Mouse (Mus musculus) erythroblast, embryonic 14.5 days (primary cell): ENCODE data around the gene Sox4. TPM values are rescaled to one million over a fixed set of nuclear protein-coding genes. Genes with fewer than 3 reads are reported as not detected.

Experiments used
- H3K27me3 ChIP-seq: 2 replicates; pipeline ENCODE4 v1.6.1; 2012; ENCODE audit warnings: inconsistent platforms; ENCODE audit not compliant: control insufficient read depth
- H3K36me3 ChIP-seq: 2 replicates; pipeline ENCODE4 v1.6.1; 2012; ENCODE audit warnings: mild to moderate bottlenecking, inconsistent platforms; ENCODE audit not compliant: control insufficient read depth
- H3K4me1 ChIP-seq: 2 replicates; pipeline ENCODE4 v1.6.1; 2012; ENCODE audit warnings: inconsistent platforms; ENCODE audit not compliant: control insufficient read depth
- H3K4me3 ChIP-seq: replicated peaks from 2 replicates; pipeline ENCODE3; 2012; ENCODE audit warnings: moderate library complexity, mild to moderate bottlenecking, inconsistent platforms
- H3K9me3 ChIP-seq: 2 replicates; pipeline ENCODE4 v1.6.1; 2012; ENCODE audit warnings: low read length, inconsistent platforms, mixed read lengths; ENCODE audit not compliant: control insufficient read depth
- GATA1 ChIP-seq: IDR thresholded peaks from 2 replicates; pipeline ENCODE4 v1.6.1; 2012; ENCODE audit warnings: low read length, inconsistent platforms, mixed read lengths
- TAL1 ChIP-seq: IDR thresholded peaks from 3 replicates; pipeline ENCODE4 v1.6.1; 2012; ENCODE audit warnings: low read length, inconsistent platforms, mixed read lengths
- polyA plus RNA-seq: library from polyadenylated mRNA; stranded (reverse); fragments of >175 nt; gene quantifications from 2 replicates; pipeline ENCODE4 v1.2.3, GENCODE M21; 2012

The Sox4 gene
- polyA plus RNA-seq, 1 experiment: 0.09 TPM

DNA sequence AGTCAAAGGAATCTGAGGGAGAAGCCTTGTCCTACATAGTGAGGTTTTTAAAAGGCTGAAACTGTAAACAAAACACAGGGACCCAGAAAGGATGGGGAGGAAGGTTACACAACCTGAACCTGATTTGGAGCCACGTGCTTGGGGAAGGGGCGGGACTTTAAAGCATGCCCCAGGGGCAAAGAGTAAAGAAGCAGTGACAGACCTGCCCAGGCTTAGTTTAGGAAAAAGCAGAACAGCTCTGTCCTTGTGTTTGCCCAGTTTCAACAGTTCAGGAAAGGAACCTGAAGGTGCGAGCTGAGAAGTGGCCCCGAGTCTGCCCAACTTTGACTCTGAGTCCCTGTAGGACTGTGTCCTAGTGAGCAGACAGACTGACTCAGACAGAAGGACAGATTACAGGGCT is 23.1 kb downstream of the Sox4 start:
- H3K9me3 ChIP-seq: no peaks in the 10 kb centered on the region
- no peaks in the 10 kb centered on the region for H3K36me3 ChIP-seq
- H3K4me1 ChIP-seq: no peaks in the 10 kb centered on the region
- no peak overlapping the region for H3K4me3 ChIP-seq
- no peaks in the 10 kb centered on the region for H3K27me3 ChIP-seq
- TF ChIP-seq TAL1: no peak
- no peak for TF ChIP-seq GATA1

DNA sequence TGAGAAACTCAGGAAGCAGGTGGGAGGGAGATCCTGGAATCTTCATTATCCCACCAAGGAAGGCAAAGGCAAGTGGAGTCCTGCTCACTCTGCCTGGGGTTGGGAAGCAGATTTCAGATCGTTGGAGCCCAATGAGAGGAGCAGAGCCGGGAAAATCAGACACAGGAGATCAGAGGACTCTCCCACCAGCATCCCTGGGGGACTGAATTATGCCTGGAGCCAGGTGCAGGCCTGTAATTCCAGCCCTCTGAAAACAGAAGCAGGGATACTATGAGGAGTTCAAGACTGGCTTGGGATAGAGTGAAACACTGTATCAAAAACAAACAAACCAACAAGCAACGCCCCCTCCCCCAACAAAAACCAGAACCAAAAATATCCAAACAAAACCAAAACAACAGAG is 23.6 kb downstream of the Sox4 start:
- no peak for TF ChIP-seq GATA1
- TF ChIP-seq TAL1: no peak
- no peaks in the 10 kb centered on the region for H3K4me1 ChIP-seq
- H3K27me3 ChIP-seq: no peaks in the 10 kb centered on the region
- no peak overlapping the region for H3K4me3 ChIP-seq
- no peaks in the 10 kb centered on the region for H3K36me3 ChIP-seq
- H3K9me3 ChIP-seq: no peaks in the 10 kb centered on the region

- Histone ChIP-seq H3K27me3 (no peaks in the 10 kb centered on the region), H3K4me3 (no peak overlapping the region), H3K4me1 (no peaks in the 10 kb centered on the region), H3K36me3 (no peaks in the 10 kb centered on the region), H3K9me3 (no peaks in the 10 kb centered on the region)
- TF ChIP-seq TAL1 (no peak), GATA1 (no peak)
Observed at GRCm38 (mm10) chr13:28923136-28923535, 30.4 kb downstream of the Sox4 start.

- H3K36me3 ChIP-seq: no peaks in the 10 kb centered on the region
- no peak for TF ChIP-seq TAL1
- no peak for TF ChIP-seq GATA1
- no peak overlapping the region for H3K4me3 ChIP-seq
- no peaks in the 10 kb centered on the region for H3K27me3 ChIP-seq
- no peaks in the 10 kb centered on the region for H3K4me1 ChIP-seq
- H3K9me3 ChIP-seq: no peaks in the 10 kb centered on the region
Observed at GRCm38 (mm10) chr13:28917379-28918250, 35.9 kb downstream of the Sox4 start.

- TF ChIP-seq TAL1 (no peak), GATA1 (no peak)
- no peaks in the 10 kb centered on the region for H3K4me1 ChIP-seq
- no peaks in the 10 kb centered on the region for H3K9me3 ChIP-seq
- no peak overlapping the region for H3K4me3 ChIP-seq
- no peaks in the 10 kb centered on the region for H3K27me3 ChIP-seq
- no peaks in the 10 kb centered on the region for H3K36me3 ChIP-seq
Observed at GRCm38 (mm10) chr13:28913656-28914055, 39.9 kb downstream of the Sox4 start.

DNA sequence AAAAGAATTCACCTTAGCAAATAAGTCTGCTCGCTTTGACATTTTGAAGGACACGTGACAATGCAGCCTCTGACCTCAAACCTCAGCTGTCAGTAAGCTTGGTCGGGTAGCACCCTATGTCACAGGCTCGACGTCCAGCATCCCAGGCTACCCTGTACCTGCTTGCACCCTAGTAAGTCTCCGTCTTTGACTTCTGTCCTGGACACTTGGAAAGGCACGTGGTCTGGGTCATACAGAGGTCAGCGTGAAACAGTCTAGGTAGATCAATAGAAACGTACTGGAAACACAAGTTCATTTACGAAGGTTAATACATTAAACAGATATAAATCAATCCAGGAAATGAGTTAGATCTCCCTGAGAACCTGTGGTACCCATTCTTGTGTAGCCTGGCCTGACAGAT is 46.5 kb downstream of the Sox4 start:
- TF ChIP-seq GATA1 (no peak), TAL1 (no peak)
- Histone ChIP-seq H3K36me3 (no peaks in the 10 kb centered on the region), H3K9me3 (no peaks in the 10 kb centered on the region), H3K4me3 (no peak overlapping the region), H3K27me3 (no peaks in the 10 kb centered on the region), H3K4me1 (no peaks in the 10 kb centered on the region)
